Mouse (Mus musculus) forebrain, embryonic 14.5 days (tissue): Measurements from ENCODE around the gene Nav2. TPM values are rescaled to one million over a fixed set of nuclear protein-coding genes. Genes with fewer than 3 reads are reported as not detected.

Experiments
- ATAC-seq: fragments of 200-750 bp; cut with Nextera tagmentation; 2 replicates; pipeline ENCODE4 v1.8.0; 2017; ENCODE audit warnings: mild to moderate bottlenecking, moderate library complexity
- DNase-seq: peaks from one replicate; pipeline ENCODE4 v3.0.0-alpha.2; 2015; ENCODE audit warnings: low spot score
- H3K27ac ChIP-seq: fragments of 300-500 bp; sonication (generic); 2 replicates; pipeline ENCODE4 v1.5.1; 2014; ENCODE audit warnings: low read depth, mild to moderate bottlenecking, control low read depth, low read length, moderate library complexity
- H3K27me3 ChIP-seq: fragments of 300-500 bp; sonication (generic); replicated peaks from 2 replicates; pipeline ENCODE4 v1.6.1; 2014; ENCODE audit warnings: low read length, control low read depth, mixed read lengths; ENCODE audit not compliant: control insufficient read depth, insufficient read depth
- H3K36me3 ChIP-seq: fragments of 300-500 bp; sonication (generic); 2 replicates; pipeline ENCODE4 v1.6.1; 2014; ENCODE audit warnings: low read length, control low read depth; ENCODE audit not compliant: control insufficient read depth, insufficient read depth
- H3K4me1 ChIP-seq: fragments of 300-500 bp; sonication (generic); 2 replicates; pipeline ENCODE4 v1.6.1; 2014; ENCODE audit warnings: antibody characterized with exemption, low read length, control low read depth; ENCODE audit not compliant: control insufficient read depth, insufficient read depth
- H3K4me2 ChIP-seq: fragments of 300-500 bp; sonication (generic); 2 replicates; pipeline ENCODE4 v1.6.1; 2014; ENCODE audit warnings: mild to moderate bottlenecking, control low read depth, low read length
- H3K4me3 ChIP-seq: fragments of 300-500 bp; sonication (generic); 2 replicates; pipeline ENCODE4 v1.5.1; 2014; ENCODE audit warnings: low read depth, low read length, control low read depth
- H3K9ac ChIP-seq: fragments of 300-500 bp; sonication (generic); 2 replicates; pipeline ENCODE4 v1.6.1; 2014; ENCODE audit warnings: mild to moderate bottlenecking, low read length, control low read depth, moderate library complexity
- H3K9me3 ChIP-seq: fragments of 300-500 bp; sonication (generic); replicated peaks from 2 replicates; pipeline ENCODE4 v1.6.1; 2016; ENCODE audit warnings: low read length, control low read depth, mixed read lengths; ENCODE audit not compliant: control insufficient read depth
- WGBS: fragments of 180-500 bp; shearing (Covaris S2); extraction: QIAGEN DNeasy Blood & Tissue Kit; methylation state at CpG from one replicate; pipeline ENCODE4 v1.1.7; 2014; 5-methylcytosine and 5-hydroxymethylcytosine counted together
- polyA plus RNA-seq: library from polyadenylated mRNA; unstranded; fragments of >200 nt; fragmentation: Nextera tagmentation; extraction: Ambion mirVana; gene quantifications from 2 replicates; pipeline ENCODE4 v1.2.1, GENCODE M21; 2014

Nav2 gene
- polyA plus RNA-seq, 1 experiment from 2014 or later, result 6.3 TPM

DNA sequence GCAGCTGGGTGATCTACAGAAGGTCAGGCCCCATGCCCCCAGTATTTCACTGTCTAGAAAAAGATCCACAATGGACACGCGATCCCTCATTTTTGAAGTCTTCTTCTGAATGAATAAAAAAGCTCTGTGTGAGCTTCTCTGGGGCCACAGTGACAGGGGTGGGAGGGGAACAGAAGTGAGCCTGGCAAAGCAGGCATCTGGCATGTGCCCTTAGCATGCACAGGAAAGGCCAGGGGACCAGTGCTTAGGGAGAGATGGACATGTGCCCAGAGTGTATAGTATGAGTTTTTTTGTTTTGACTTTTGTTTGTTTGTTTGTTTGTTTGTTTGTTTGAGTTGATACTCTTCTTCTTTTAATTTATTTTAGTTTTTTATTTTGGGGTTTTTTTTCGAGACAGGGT, 481.8 kb downstream of the Nav2 start:
- no peaks in the 10 kb centered on the region for H3K36me3 ChIP-seq
- H3K4me2 ChIP-seq, result no peak overlapping the region
- WGBS, result 78% methylated on average over 3 of the region's 3 CpGs
- H3K4me3 ChIP-seq, result no peak overlapping the region
- H3K4me1 ChIP-seq, result peaks cover 27% of the 10 kb centered on the region
- no peaks in the 10 kb centered on the region for H3K27me3 ChIP-seq
- no peak for ATAC-seq
- H3K27ac ChIP-seq, result no peak overlapping the region
- H3K9ac ChIP-seq, result no peak overlapping the region
- no peaks in the 10 kb centered on the region for H3K9me3 ChIP-seq
- no peak for DNase-seq

DNA sequence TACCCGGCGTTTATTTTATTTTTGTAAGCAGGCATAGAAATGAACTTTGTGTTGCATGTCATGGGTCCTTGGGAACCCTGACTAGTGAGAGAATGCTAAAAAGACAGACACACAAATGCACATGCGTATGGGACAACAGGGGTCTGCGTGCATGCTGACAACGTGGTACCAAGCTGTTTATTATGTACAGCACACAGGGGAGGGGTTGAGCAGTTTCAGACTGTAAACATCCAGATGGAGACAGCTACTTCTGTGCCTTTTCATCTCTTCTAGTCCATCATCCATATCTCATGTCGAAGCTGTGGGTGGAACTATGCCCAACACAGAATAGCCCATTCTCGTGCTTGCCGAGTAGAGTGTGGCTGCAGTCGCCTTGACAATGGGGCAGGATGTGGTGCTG, 482.3 kb downstream of the Nav2 start:
- peak; percentile 38 for DNase-seq
- Histone ChIP-seq H3K36me3 (no peaks in the 10 kb centered on the region), H3K9me3 (no peaks in the 10 kb centered on the region), H3K4me1 (peaks cover 27% of the 10 kb centered on the region), H3K4me2 (no peak overlapping the region), H3K4me3 (no peak overlapping the region), H3K9ac (no peak overlapping the region), H3K27me3 (no peaks in the 10 kb centered on the region), H3K27ac (0 out of 2 replicates have a peak overlapping the region, but pooled peaks have one; percentile 30)
- WGBS, result 62% methylated on average over 9 of the region's 9 CpGs
- peak; percentile 35; the same call in 1 of the 2 replicates for ATAC-seq

DNA sequence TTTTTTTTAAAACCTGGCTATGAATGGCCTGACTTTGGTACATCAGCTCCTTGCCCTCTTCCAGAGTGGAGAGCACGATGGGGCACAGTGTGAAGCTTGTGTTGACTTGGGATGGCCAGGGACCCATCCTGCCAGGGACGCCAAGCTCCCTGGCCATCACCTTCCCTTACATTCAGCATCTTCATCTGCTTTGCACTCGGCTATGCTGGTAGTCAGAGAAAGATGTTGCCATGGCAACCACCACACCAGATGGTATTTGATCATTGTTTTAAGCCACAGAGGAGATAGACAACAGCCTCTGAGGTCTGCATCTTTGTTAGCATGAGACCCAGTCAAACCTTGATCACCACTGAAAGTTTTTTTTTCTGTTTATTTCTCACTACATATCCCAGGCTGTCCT, 483.7 kb downstream of the Nav2 start:
- Histone ChIP-seq H3K9ac (no peak overlapping the region), H3K27me3 (no peaks in the 10 kb centered on the region), H3K36me3 (no peaks in the 10 kb centered on the region), H3K4me3 (no peak overlapping the region), H3K4me2 (no peak overlapping the region), H3K27ac (peak overlapping the region; percentile 39; the same call in 1 of the 2 replicates), H3K9me3 (no peaks in the 10 kb centered on the region), H3K4me1 (peaks cover 27% of the 10 kb centered on the region)
- WGBS, result 50% methylated on average over 3 of the region's 3 CpGs
- DNase-seq (peak; percentile 82), ATAC-seq (peak; percentile 52)

DNA sequence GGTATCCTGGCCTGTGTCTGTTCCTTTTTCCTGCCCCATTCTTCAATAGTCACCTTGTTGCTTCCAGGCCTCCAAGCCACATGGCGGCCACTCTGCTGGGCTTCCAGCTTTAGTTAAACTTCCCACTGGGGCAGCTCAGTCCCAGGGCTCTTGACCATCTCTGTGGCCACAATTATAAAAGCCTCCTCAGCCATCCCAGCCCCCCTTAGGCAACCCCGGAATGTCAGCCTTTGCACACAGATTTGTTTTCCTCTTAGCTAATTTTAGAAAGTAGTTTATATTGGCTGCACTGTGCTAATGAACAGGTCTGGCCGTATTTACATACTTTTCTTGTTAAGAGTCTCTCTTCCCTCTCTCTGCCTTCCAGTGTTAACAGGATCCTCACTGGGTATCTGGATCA, 484.3 kb downstream of the Nav2 start:
- 62% methylated on average over 3 of the region's 3 CpGs for WGBS
- ATAC-seq (no peak), DNase-seq (no peak)
- no peak overlapping the region for H3K4me3 ChIP-seq
- H3K27me3 ChIP-seq, result no peaks in the 10 kb centered on the region
- H3K4me2 ChIP-seq, result no peak overlapping the region
- no peaks in the 10 kb centered on the region for H3K36me3 ChIP-seq
- peaks cover 27% of the 10 kb centered on the region for H3K4me1 ChIP-seq
- no peaks in the 10 kb centered on the region for H3K9me3 ChIP-seq
- H3K9ac ChIP-seq, result no peak overlapping the region
- no peak overlapping the region for H3K27ac ChIP-seq

DNA sequence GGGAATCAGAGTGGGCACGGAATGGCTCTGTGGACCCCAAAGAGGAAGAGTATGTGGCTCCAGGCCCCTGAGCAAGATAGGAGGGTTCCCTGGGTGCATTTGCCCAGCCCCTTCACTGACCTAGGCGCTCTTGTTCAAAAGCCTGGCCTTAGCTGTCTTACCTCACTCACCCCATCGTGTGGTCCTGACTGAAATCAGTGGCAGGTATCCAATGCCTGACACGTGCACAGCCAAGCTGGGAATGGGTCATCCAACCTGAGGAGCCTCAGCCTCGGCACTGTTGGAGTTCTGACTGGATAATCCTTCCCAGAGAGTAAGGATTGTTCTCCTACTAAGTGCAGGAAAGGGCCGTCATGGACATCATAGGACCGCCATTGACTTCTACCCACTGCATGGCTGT, 485.3 kb downstream of the Nav2 start:
- DNase-seq, result no peak
- H3K4me1 ChIP-seq, result peaks cover 27% of the 10 kb centered on the region
- no peak overlapping the region for H3K4me2 ChIP-seq
- H3K4me3 ChIP-seq, result no peak overlapping the region
- H3K36me3 ChIP-seq, result no peaks in the 10 kb centered on the region
- no peaks in the 10 kb centered on the region for H3K9me3 ChIP-seq
- ATAC-seq, result no peak
- H3K27ac ChIP-seq, result no peak overlapping the region
- H3K9ac ChIP-seq, result no peak overlapping the region
- 88% methylated on average over 7 of the region's 7 CpGs for WGBS
- no peaks in the 10 kb centered on the region for H3K27me3 ChIP-seq

DNA sequence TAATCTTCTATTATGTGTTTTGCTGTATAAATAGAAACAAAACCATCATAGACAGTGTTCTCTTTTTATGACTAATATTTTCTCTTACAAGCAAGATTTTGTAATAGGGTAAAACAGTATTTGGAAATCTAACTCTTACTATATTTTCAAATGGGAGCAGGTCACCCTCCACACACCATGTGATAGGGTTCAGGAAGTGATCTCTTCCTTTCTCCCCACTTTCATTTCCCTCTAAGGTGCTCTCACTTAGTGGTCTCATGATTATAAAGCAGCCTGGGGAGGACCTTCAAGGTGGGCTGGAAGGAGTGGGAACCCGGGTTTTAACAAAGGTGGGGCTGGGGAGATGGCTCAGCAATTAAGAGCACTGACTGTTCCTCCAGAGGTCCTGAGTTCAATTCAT, 487.7 kb downstream of the Nav2 start:
- DNase-seq (no peak), ATAC-seq (no peak)
- 81% methylated on average over 1 of the region's 1 CpGs for WGBS
- Histone ChIP-seq H3K4me2 (no peak overlapping the region), H3K36me3 (no peaks in the 10 kb centered on the region), H3K27ac (no peak overlapping the region), H3K9me3 (no peaks in the 10 kb centered on the region), H3K27me3 (no peaks in the 10 kb centered on the region), H3K4me1 (peaks cover 17% of the 10 kb centered on the region), H3K9ac (no peak overlapping the region), H3K4me3 (no peak overlapping the region)

DNA sequence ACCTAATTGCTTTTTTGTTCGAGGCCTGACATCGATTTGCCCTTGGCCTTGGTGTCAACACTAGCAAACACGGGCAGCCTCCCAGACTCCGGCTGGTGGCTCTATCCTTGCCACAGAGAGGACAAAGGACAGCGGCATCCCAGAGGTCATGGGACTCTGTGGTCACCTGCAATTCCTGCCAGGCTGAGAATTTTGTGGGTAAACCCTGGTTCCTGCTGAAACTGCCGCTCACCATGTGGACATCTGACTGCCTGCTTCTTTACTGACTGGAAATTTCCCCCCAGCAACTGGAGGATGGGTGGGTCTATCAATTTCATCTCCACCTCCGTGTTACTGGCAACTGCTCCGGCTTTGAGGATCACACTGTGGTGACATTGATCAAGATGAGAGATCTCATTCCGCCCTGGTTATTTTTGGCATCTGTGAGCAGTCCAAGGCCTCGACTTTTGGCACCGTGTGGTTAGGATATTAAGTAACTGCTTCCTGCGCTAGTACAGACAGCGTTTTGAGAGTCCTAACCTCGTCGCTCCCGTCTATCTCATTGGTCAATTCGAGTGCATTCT, 489.0 kb downstream of the Nav2 start:
- ATAC-seq (no peak), DNase-seq (no peak)
- no peaks in the 10 kb centered on the region for H3K27me3 ChIP-seq
- H3K27ac ChIP-seq, result no peak overlapping the region
- H3K4me1 ChIP-seq, result peaks cover 9% of the 10 kb centered on the region
- H3K4me3 ChIP-seq, result no peak overlapping the region
- WGBS, result 80% methylated on average over 17 of the region's 17 CpGs
- H3K36me3 ChIP-seq, result no peaks in the 10 kb centered on the region
- H3K9me3 ChIP-seq, result no peaks in the 10 kb centered on the region
- no peak overlapping the region for H3K4me2 ChIP-seq
- no peak overlapping the region for H3K9ac ChIP-seq

DNA sequence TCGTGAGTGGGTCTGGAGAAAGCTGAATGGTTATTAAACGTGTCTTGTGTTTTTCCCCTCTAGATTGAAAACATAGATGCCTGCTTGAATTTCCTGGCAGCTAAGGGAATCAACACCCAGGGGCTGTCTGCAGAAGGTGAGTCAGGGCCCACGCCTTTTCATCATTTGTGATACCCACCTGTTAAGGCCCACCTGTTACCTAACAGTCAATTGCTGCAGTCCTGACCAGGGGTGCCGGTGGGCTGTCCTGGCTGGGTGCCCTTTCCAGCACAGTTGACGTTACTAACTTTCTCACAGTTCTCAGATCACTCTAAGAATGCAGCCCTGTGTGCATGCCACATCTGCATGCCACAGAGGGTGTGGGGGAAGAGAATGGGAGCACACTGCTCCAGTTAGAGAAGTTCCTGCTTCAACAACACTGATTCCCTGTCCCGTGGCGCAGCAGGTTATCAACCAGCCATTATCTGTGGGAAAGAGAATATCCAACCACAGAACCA, 489.6 kb downstream of the Nav2 start:
- H3K9ac ChIP-seq, result no peak overlapping the region
- H3K4me3 ChIP-seq, result no peak overlapping the region
- no peaks in the 10 kb centered on the region for H3K27me3 ChIP-seq
- no peaks in the 10 kb centered on the region for H3K9me3 ChIP-seq
- H3K36me3 ChIP-seq, result no peaks in the 10 kb centered on the region
- 80% methylated on average over 7 of the region's 7 CpGs for WGBS
- DNase-seq (no peak), ATAC-seq (no peak)
- H3K4me1 ChIP-seq, result peaks cover 7% of the 10 kb centered on the region
- H3K4me2 ChIP-seq, result no peak overlapping the region
- H3K27ac ChIP-seq, result no peak overlapping the region

DNA sequence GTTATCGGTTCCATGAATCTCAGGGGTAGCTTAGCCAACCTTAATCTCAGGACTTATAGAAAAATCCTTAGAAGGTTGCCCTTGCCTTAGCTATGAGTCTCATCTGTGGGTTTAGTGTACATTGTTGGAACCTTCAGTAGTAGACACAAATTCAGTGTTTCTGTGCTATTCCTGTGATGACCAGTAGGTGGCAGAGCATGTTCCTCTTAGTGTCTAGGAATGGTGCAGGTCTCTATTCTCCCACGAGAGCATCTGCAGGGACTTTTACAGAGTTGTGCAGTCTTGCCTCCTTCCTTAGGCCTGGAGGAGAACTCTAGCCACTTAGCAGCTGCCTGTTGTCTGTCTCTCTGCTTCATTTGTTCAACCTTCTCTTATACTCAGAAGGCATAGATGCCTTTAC, 490.8 kb downstream of the Nav2 start:
- Histone ChIP-seq H3K4me3 (no peak overlapping the region), H3K27me3 (no peaks in the 10 kb centered on the region), H3K4me2 (no peak overlapping the region), H3K9me3 (no peaks in the 10 kb centered on the region), H3K36me3 (no peaks in the 10 kb centered on the region), H3K4me1 (no peaks in the 10 kb centered on the region), H3K27ac (no peak overlapping the region), H3K9ac (no peak overlapping the region)
- ATAC-seq (peak; percentile 56), DNase-seq (peak; percentile 90)
- WGBS, result 46% methylated on average over 2 of the region's 2 CpGs
